Mouse (Mus musculus) olfactory bulb, adult 2 months (tissue): Measurements from ENCODE around the gene Crygb.

Experiments used
- CTCF ChIP-seq: fragments of 200-500 bp; IDR thresholded peaks from 2 replicates; pipeline ENCODE4 v1.5.1; 2012; ENCODE audit warnings: low read depth, mild to moderate bottlenecking, low read length, moderate library complexity; ENCODE audit not compliant: insufficient read depth
- POLR2A ChIP-seq: fragments of 200-500 bp; IDR thresholded peaks from 2 replicates; pipeline ENCODE4 v1.6.1; 2012; ENCODE audit warnings: mild to moderate bottlenecking, low read depth, low read length, moderate library complexity; ENCODE audit not compliant: insufficient read depth

GRCm38 (mm10) chr1:65131671-65132070 is 49.6 kb upstream of the Crygb start:
- TF ChIP-seq POLR2A (no peak), CTCF (no peak)
